Mouse (Mus musculus): ENCODE results near the gene Egln2. TPM values are rescaled to one million over a fixed set of nuclear protein-coding genes. Genes with fewer than 3 reads are reported as not detected.
A peak's percentile ranks its signal among the peaks of the same experiment; 100 is the strongest.

The Egln2 gene
- total and polyA plus RNA-seq, 3 experiments, result 69.5 to 80.1 TPM; not detected in 1

DNA sequence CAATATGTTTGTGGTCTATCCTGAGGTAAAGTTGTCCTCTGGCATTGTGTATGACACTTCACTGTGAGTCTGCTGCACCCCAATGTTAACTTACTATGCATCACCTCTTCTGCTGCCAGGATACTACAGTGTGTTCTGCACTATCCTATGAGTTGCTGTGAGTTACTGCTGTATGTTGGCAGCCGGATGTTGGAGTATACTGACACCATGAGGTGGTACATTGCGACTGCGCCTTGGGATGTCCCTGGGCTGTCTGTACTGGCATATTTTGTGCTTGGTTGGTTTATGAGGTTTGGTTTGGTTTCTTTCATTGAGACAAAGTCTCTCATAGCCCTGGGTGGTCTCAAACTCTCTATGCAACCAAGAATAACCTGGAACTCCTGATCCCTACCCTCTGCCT is 38.4 kb downstream of the Egln2 start (continued):
- TF ChIP-seq USF2 (IDR thresholded peaks at IDR 0.05; ENCODE audit: borderline replicate concordance in 1 of 2, insufficient read depth in 1 of 2, low read depth in 1 of 2, low read length in 2 of 2) (no peak), JUND (IDR thresholded peaks at IDR 0.05; ENCODE audit: low read depth, low read length) (no peak), CTCF (IDR thresholded peaks at IDR 0.05 in 2 of 3, conservative IDR thresholded peaks at IDR 0.05 in 1 of 3; ENCODE audit: control insufficient read depth in 1 of 3, insufficient read depth in 1 of 3, low read depth in 2 of 3, low read length in 3 of 3, poor library complexity in 1 of 3, severe bottlenecking in 1 of 3) (peak; percentile 40 to 60 (median 54); a peak in 5 of 6 replicates), ETS1 (IDR thresholded peaks at IDR 0.05; ENCODE audit: low read depth, low read length) (no peak), RAD21 (IDR thresholded peaks at IDR 0.05; ENCODE audit: low read depth, low read length) (peak; percentile 63), NELFE (IDR thresholded peaks at IDR 0.05; ENCODE audit: low read depth, low read length) (no peak), UBTF (IDR thresholded peaks at IDR 0.05; ENCODE audit: borderline replicate concordance, insufficient read depth, low read depth, low read length) (no peak)

DNA sequence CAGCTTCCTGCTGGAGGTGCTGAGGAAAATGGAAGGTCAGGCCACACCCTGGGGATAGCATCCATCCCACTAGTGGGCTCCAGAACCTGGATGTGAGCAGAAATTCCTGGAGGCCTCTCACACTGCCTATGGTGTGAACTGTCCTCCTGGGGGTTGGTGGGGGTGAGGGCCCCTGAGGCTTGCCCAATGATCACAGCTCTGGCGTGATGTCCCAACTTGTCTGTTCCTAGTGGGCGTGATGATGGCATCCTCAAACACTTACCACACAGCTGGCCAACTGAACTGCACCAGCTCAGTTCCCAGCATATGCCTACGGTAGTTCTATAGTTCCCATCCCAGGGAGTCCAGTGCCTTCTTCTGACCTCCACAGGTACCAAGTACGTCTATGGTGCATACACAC is 41.6 kb downstream of the Egln2 start:
- no peak for TF ChIP-seq RAD21 (IDR thresholded peaks at IDR 0.05; ENCODE audit: low read depth, low read length)
- TF ChIP-seq MYB (IDR thresholded peaks at IDR 0.05; ENCODE audit: low read depth, low read length), result no peak
- TF ChIP-seq CTCF (IDR thresholded peaks at IDR 0.05 in 2 of 3, conservative IDR thresholded peaks at IDR 0.05 in 1 of 3; ENCODE audit: control insufficient read depth in 1 of 3, insufficient read depth in 1 of 3, low read depth in 2 of 3, low read length in 3 of 3, poor library complexity in 1 of 3, severe bottlenecking in 1 of 3), result no peak
- no peak for TF ChIP-seq NRF1 (IDR thresholded peaks at IDR 0.05; ENCODE audit: insufficient read depth, low read depth, low read length, poor library complexity, severe bottlenecking)
- no peak for TF ChIP-seq EP300 (IDR thresholded peaks at IDR 0.05; ENCODE audit: low read depth in 1 of 2, low read length in 2 of 2)
- TF ChIP-seq E2F4 (IDR thresholded peaks at IDR 0.05; ENCODE audit: borderline replicate concordance, low read depth, low read length), result no peak
- no peak for TF ChIP-seq ZC3H11A (IDR thresholded peaks at IDR 0.05; ENCODE audit: low read depth, low read length)
- TF ChIP-seq MXI1 (IDR thresholded peaks at IDR 0.05; ENCODE audit: low read depth, low read length), result no peak
- TF ChIP-seq CHD1 (IDR thresholded peaks at IDR 0.05; ENCODE audit: low read depth, low read length), result no peak
- TF ChIP-seq JUND (IDR thresholded peaks at IDR 0.05; ENCODE audit: low read depth, low read length), result no peak
- TF ChIP-seq POLR2AphosphoS5 (IDR thresholded peaks at IDR 0.05; ENCODE audit: borderline replicate concordance, low read depth, low read length), result no peak
- TF ChIP-seq HCFC1 (IDR thresholded peaks at IDR 0.05; ENCODE audit: low read depth, low read length), result no peak
- TF ChIP-seq POLR2A (IDR thresholded peaks at IDR 0.05; ENCODE audit: control insufficient read depth in 1 of 2, insufficient read depth in 1 of 2, low read depth in 1 of 2, low read length in 2 of 2, poor library complexity in 1 of 2), result no peak
- H3K4me1 ChIP-seq (ENCODE audit: control insufficient read depth in 1 of 2, insufficient read depth in 2 of 2, low read length in 2 of 2), result no peaks in the 10 kb centered on the region
- no peak overlapping the region for H3K4me3 ChIP-seq (ENCODE audit: control insufficient read depth in 1 of 2, insufficient read depth in 1 of 2, low read depth in 2 of 2, low read length in 2 of 2)
- no peaks in the 10 kb centered on the region for H3K36me3 ChIP-seq (ENCODE audit: control insufficient read depth in 1 of 2, insufficient read depth in 2 of 2, low read length in 2 of 2)
- no peak overlapping the region for H3K9ac ChIP-seq (ENCODE audit: control insufficient read depth, low read depth, low read length, poor library complexity, severe bottlenecking)
- H3K27me3 ChIP-seq (ENCODE audit: control insufficient read depth in 1 of 2, insufficient read depth in 2 of 2, low read length in 2 of 2), result no peaks in the 10 kb centered on the region
- no peaks in the 10 kb centered on the region for H3K9me3 ChIP-seq (replicated peaks; ENCODE audit: insufficient read depth, low read length)
- no peaks in the 10 kb centered on the region for H3K79me2 ChIP-seq (ENCODE audit: control insufficient read depth, insufficient read depth, low read length, poor library complexity)
- no peak for DNase-seq (ENCODE audit: low read depth, low spot score)
- H3K27ac ChIP-seq (ENCODE audit: control insufficient read depth, low read depth, low read length), result no peak overlapping the region
